Mouse (Mus musculus): Measurements from ENCODE around the gene Rnf41.

DNA sequence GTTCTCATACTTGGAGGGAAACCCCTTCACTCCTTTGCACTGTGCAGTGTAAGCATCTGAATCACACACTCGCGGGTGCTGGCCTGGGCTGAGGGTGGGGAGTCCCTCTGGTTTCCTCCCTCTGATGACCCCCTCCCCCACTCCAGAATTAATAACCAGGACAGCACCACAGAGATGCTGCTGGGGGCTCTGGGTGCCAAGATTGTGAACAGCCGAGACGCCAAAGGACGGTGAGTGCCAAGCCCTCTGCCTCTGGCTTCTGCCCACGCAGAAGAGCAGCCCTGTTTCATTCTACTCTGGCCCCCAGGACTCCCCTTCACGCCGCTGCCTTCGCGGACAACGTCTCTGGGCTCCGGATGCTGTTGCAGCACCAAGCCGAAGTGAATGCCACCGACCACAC is 22.5 kb upstream of the Rnf41 start:
- TF ChIP-seq GATA1 (IDR thresholded peaks at IDR 0.05; ENCODE audit: borderline replicate concordance, low read length) (no peak), FLI1 (IDR thresholded peaks at IDR 0.05; ENCODE audit: low read length) (no peak)
